Mouse (Mus musculus): ENCODE measurements around the gene Plac8. TPM values are rescaled to one million over a fixed set of nuclear protein-coding genes. Genes with fewer than 3 reads are reported as not detected.

Plac8 gene
- under 1 TPM in 1 of 2 experiments, not detected in 1; 0.53 TPM for total RNA-seq (2021)
- long read RNA-seq, experiment 1: 0 reads
- long read RNA-seq, experiment 2: 0 reads

DNA sequence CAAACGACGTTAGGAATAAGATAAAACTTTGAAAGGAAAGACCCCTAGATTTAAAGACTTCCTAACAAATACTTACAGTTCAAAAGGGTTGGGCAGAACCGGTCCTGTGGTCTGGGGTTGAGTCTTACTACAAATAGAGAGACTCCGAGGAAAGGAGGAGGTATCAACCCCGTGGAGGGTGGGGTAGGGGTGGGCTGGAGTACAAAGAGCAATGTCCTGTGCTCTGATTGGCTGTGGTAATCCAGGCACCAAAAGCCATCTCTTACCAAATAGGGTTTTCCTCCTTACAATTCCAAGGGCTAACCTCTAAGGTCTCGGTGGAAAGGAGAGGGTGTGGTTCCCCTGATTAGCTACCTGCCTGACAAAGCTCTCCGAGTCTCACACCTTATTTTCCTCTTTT, at the start of gene Plac8:
Gene Plac8, minus strand, starts transcription at position 177 of the 400 bp plus-strand sequence.
- DNase-seq (ENCODE audit: low spot score in 2 of 2): no peak

DNA sequence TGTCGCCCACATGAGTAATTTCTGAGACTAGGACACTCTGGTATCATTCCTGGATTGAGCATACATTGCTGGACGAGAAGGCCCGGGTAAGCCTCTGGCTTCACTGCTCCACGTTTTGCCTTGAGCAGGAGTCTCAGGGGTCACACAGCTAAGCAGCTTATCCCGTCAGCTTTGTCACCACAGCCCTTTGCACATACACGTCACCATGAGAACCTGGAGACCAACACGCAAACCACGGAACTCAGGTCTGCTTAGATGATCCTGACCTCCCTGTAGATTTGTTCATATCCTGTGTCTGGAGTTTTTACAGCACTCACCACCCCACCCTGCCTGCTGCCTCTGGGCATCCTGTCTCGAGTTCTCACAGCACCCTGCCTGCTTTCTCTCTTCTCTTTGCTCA, 48.9 kb upstream of the Plac8 start:
- DNase-seq (ENCODE audit: low spot score in 2 of 2): no peak

DNA sequence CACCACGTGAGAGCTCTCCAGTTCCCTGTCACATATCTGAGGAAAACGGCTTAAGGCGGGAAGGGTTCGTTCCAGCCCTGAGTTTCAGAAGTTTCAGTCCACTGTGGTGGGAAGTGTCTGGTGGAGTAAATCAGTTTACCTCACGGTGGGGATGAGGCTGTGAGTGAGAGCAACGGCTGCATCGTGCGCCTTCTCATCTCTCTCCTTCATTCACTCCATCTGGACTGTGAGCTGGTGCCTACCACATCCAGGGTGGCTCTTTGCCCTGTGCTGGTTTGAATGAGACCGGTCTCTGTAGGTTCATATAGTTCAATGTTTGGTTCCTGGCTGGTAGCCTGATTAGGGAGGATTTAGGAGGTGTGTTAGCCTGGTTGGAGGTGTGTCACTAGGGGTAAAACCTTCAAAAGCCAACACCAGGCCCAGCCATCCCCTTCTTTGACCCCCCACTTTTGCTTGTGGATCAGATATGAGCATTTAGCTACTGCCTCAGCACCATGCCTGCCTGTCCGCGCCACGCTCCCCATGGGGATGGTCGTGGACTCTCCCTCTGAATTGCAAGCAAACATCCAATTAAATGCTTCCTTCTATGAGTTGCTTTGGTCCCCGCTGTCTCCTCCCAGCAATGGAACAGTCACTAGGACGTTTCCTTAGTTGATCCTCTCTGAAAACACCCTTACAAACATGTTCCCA, 47.7 kb upstream of the Plac8 start:
- DNase-seq (ENCODE audit: low spot score in 2 of 2): no peak

- no peak for DNase-seq (ENCODE audit: low spot score in 2 of 2)
Observed at GRCm38 (mm10) chr5:100613896-100614768, 42.1 kb upstream of the Plac8 start.

- no peak for DNase-seq (ENCODE audit: low spot score in 2 of 2)
Observed at GRCm38 (mm10) chr5:100607868-100608267, 35.8 kb upstream of the Plac8 start.

DNA sequence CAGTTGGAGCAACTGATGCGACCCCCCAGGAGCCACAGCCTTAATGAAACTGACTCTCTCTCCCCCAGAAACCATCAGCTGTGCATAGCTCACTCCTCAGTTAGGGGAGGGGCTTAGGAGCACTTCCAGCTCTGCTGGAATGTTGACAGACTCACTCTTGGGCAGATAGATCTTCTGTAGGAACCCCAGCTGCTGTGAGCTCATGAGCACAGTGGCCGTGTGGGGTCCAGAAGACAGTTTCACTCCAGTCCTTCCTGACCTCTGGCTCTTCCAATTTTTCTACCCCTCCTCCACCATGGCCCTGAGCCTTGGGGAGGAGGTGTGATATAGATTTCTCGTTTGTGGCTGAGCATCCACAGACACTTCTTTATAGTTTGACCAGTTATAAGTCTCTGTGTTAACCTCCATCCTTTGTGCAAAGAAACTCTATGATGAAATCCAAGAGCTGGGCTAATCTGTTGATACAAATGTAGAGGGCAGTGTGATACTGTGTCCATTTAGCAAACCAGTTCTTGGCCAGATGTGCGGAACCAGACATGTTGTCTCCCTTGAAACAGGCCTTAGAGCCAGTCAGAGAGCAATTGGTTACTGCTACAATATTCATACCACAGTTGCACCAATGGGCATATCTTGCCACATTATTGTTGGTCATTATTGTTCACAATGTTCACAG, 35.2 kb upstream of the Plac8 start:
- no peak for DNase-seq (ENCODE audit: low spot score in 2 of 2)

DNA sequence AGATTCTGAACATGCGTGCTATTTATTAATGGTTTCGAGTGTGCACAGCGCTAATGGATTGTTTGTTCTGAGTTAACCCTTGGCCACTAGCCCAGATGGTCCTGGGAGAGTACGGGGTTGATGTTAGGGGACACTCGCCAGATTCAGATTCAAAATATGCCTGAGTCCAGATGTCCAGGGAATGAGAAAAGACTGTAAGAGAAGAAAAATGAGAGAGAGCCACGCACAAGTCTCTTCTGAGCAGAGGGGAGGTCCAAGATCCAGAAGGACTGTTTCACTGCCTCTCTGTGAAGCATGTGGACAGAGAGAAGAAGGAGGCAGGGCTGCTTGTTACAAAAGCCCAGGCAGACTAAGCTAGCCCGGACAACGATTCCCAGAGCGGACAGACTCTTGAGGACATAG, 33.8 kb upstream of the Plac8 start:
- no peak for DNase-seq (ENCODE audit: low spot score in 2 of 2)

DNA sequence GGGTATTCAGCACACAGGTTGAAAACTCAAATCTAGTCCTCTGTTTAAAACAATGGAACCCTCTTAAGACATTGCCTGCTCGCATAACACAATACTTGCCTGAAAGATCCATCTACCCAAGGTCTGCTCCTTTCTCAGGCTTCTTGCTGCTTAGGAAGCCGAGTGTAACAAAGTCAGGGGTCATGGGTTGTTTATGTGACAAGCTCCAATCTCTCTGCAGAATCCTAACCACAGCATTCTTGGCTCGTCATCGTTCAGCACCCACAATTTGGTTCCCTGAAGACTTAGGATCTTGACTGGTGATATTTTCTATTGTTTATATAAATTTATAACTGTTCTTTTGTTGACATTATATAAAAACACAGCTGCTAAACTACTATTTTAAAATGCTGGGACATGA, 32.0 kb upstream of the Plac8 start:
- DNase-seq (ENCODE audit: low spot score in 2 of 2): no peak

- DNase-seq (ENCODE audit: low spot score in 2 of 2): no peak
Observed at GRCm38 (mm10) chr5:100601864-100602263, 29.8 kb upstream of the Plac8 start.

- no peak for DNase-seq (ENCODE audit: low spot score in 2 of 2)
Observed at GRCm38 (mm10) chr5:100598961-100599463, 27.0 kb upstream of the Plac8 start.

GRCm38 (mm10) chr5:100597886-100598485, 25.9 kb upstream of the Plac8 start:
- no peak for DNase-seq (ENCODE audit: low spot score in 2 of 2)

GRCm38 (mm10) chr5:100595999-100596398, 24.0 kb upstream of the Plac8 start:
- DNase-seq (ENCODE audit: low spot score in 2 of 2): no peak

DNA sequence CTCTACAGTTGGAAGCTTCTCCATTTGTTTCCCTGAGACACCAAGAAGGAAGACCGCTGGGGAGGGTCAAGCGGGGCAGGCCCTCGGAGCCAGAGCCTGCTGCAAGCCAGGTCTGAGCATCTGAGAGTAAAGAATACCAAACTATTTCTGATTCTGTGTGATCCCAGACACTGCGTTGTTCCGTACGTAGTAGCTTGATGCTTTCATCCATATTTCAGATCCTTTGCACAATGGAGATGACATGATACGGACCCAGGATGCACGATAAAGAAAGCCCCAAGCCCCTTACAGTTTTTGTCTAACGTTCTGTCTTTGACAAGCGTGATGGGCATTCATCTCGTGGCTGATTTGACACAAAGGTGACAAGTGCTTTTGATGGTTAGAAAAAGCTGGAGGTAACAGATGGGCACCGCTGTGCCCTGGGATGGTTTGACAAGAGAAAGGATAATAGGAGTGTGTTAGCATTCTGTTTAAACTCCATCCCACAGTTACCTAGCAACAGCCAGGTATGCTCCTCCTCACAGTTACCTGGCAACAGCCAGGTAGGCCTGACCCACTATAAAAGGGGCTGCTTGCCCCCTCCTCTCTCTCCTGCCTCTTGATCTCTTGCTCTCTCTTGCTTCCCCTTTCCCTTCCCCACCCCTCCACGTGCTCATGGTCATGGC, 22.9 kb upstream of the Plac8 start:
- no peak for DNase-seq (ENCODE audit: low spot score in 2 of 2)

DNA sequence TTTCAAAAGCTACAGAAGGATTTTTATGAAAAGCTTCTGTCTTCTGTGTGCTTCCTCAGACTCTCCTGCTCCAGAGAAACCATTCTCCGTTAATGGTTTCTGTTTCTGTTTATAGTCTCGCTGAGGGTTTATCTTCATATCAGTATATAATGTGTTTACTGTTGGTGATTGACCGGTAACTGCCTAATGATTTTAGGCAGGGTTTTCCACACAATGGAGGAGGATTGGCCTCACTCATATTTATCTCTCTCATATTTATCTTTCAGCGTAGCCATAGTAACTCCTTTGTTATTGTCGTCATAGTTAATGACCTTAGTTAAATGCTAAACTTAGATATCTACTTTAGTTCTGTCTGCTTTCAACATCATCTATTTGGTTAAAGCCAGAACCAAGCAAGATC, 18.5 kb upstream of the Plac8 start:
- DNase-seq (ENCODE audit: low spot score in 2 of 2): no peak

DNA sequence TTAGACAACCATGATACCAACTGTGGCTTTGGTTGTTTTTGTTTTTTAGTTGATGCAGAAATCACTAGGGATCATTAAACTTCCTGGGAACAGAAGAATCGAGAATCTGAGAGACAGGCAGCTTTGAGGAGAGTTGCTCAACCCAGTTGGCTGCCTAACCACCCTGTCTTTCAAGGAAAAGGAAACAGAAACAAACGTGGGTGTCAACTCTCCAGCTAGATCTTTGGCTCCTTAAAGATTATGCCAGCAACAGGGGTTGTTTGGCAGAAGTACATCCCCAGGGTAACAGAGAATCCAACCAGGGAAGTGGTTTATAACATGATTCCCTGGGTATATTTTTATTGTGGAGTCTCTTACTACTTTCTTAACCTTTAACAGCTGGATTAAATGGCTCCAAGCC, 15.6 kb upstream of the Plac8 start:
- DNase-seq (ENCODE audit: low spot score in 2 of 2): no peak

GRCm38 (mm10) chr5:100587136-100587535, 15.1 kb upstream of the Plac8 start:
- DNase-seq (ENCODE audit: low spot score in 2 of 2): no peak

- DNase-seq (ENCODE audit: low spot score in 2 of 2): no peak
Observed at GRCm38 (mm10) chr5:100585657-100586056, 13.6 kb upstream of the Plac8 start.

- DNase-seq (ENCODE audit: low spot score in 2 of 2): no peak
Observed at GRCm38 (mm10) chr5:100585206-100585644, 13.2 kb upstream of the Plac8 start.

GRCm38 (mm10) chr5:100583066-100583465, 11.0 kb upstream of the Plac8 start:
- DNase-seq (ENCODE audit: low spot score in 2 of 2): no peak

- no peak for DNase-seq (ENCODE audit: low spot score in 2 of 2)
Observed at GRCm38 (mm10) chr5:100582435-100582826, 10.4 kb upstream of the Plac8 start.

Data from left cerebral cortex, adult 18-20 months (tissue).